Mouse (Mus musculus) kidney, adult 8-10 months (tissue): ENCODE measurements around the gene Gm38655.
"Not testable (repeated sequence)": the region's sequence is repeated elsewhere in the genome, so short reads cannot be mapped to it uniquely, and the experiment has no call there.

Experiments
- DNase-seq, 2 experiments: peaks; one replicate each; pipeline ENCODE4 v3.0.0; 2022

Gene Gm38655

GRCm38 (mm10) chr17:25165970-25166671 lies 9.2 kb downstream of the Gm38655 start:
- DNase-seq, result no peak

DNA sequence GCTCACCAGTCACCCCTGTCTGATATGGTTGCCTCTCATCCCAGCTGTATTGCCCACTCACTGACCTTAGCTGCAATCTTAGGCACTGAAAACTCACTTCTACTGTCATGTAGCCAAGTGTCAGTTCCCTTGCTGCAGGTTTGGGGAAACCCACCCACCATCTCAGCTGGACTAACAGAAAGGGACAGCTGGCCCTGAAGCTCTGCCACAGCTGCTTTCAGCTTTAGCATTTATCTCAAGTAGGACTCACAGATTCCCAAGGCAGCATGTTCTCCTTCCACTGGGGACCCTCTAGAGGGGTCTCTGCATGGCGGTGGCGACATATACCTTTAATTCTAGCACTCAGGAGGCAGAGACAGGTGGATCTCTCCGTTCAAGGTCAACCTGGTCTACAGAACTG lies 10.5 kb downstream of the Gm38655 start:
- DNase-seq, result no peak

GRCm38 (mm10) chr17:25163387-25163786 lies 11.9 kb downstream of the Gm38655 start:
- no peak for DNase-seq

DNA sequence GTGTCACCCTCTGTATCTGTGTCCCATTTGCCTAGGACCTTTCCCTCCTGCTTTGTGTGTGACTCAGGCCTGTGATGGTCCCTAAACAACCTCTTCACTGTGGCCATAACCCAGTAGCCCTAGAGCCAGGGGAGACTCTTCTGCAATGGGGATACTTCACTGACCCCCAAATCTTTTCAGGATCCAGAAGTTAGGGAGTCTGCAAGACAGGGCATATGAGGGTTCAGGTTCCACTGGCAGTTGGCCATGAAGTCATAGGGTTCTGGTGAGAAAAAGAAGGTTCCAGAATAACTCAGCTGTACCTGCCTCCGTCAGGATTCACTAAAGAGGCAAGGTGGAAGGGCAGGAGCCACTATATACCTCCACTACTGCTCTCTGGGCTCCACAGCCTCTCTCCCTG lies 13.1 kb downstream of the Gm38655 start, which contains the start of gene Ccdc154:
TSS of gene Ccdc154 (plus strand) at position 301 of the 400 bp plus-strand sequence.
- DNase-seq, result no peak

- no peak for DNase-seq
Measured at GRCm38 (mm10) chr17:25139960-25140359, 35.3 kb downstream of the Gm38655 start.

DNA sequence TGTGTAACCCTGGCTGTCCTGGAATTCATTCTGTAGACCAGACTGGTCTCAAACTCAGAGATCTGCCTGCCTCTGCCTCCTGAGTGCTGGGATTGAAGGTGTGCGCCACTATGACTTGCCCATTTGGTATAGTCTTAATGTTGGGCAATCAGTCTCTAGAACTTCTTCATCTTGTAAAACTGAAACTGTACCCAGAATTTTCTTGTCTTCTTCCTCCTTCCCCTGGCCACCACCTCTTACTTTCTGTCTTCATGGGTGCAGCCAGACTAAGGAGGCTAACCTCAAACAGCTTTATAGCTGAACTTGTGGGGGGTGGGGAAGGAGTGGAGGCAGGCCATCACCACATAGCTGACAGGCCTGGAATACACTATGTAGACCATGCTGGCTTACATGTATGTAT lies 36.5 kb downstream of the Gm38655 start:
- no peak for DNase-seq

GRCm38 (mm10) chr17:25135622-25136021 lies 39.6 kb downstream of the Gm38655 start:
- DNase-seq, result peak; percentile 51 to 70

- DNase-seq, result peak; percentile 90 to 95
Measured at GRCm38 (mm10) chr17:25133275-25133698, 42.0 kb downstream of the Gm38655 start, which contains the start of gene Clcn7. Gene Clcn7, plus strand, starts transcription at chr17:25133391.

GRCm38 (mm10) chr17:25130060-25130459 lies 45.2 kb downstream of the Gm38655 start:
- no peak for DNase-seq

GRCm38 (mm10) chr17:25127681-25128080 lies 47.6 kb downstream of the Gm38655 start:
- no peak for DNase-seq

- no peak for DNase-seq
Measured at GRCm38 (mm10) chr17:25127079-25127478, 48.2 kb downstream of the Gm38655 start.

DNA sequence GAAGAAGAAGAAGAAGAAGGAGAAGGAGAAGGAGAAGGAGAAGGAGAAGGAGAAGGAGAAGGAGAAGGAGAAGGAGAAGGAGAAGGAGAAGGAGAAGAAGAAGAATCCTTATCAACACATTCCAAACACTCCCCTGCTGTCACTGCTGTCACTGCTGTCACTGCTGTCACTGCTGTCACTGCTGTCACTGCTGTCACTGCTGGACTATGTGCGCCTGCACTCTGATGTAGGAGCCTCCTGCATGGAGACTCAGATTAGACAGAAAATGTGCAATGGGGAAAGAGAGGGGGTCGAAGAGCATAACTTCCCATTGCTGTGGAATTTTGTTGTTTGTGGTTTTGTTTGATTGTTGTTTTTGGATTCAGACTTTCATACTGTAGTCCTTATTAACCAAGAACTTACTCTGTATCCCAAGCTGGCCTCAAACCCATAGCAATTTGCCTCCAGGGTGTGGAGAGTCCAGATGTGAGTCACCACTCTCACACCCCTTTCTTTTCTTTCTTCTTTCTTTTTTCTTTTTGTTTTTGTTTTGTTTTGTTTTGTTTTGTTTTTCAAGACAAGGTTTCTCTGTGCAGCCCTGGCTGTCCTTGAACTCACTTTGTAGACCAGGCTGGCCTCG lies 49.7 kb downstream of the Gm38655 start:
- not testable (repeated sequence) for DNase-seq

DNA sequence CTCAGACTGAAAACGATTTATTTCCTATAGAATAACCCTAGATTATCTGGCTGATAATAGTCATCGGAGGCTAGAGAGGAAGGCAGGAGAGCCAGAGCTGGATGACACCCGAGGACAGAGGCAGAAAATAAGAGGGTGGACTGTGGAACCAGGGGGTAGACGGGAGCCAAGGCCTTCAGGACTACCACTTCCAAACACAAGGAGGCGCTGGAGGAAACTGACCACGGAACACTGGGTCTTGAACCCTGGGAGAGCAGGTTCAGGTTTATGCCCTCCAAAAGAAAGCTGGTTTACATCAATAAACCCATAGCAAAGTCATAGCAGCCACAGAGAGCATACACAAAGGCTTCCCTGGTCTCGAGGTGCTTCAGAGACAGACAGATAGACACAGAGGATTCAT lies 51.3 kb downstream of the Gm38655 start:
- peak in 1 of 2 experiments; percentile 30 for DNase-seq
